Mouse (Mus musculus): ENCODE data around the gene Rasal2.
A peak's percentile ranks its signal among the peaks of the same experiment; 100 is the strongest.

The Rasal2 gene

GRCm38 (mm10) chr1:157137854-157138241, 274.5 kb downstream of the Rasal2 start:
- DNase-seq (ENCODE audit: low spot score) = no peak

GRCm38 (mm10) chr1:157137132-157137853, 275.1 kb downstream of the Rasal2 start:
- no peak for DNase-seq (ENCODE audit: low spot score)

GRCm38 (mm10) chr1:157128219-157128618, 284.2 kb downstream of the Rasal2 start:
- peak; percentile 41 for DNase-seq (ENCODE audit: low spot score)

GRCm38 (mm10) chr1:157123836-157124235, 288.6 kb downstream of the Rasal2 start:
- no peak for DNase-seq (ENCODE audit: low spot score)

GRCm38 (mm10) chr1:157119168-157119567, 293.2 kb downstream of the Rasal2 start:
- DNase-seq (ENCODE audit: low spot score) = no peak

- peak; percentile 26 for DNase-seq (ENCODE audit: low spot score)
Observed at GRCm38 (mm10) chr1:157117440-157117839, 295.0 kb downstream of the Rasal2 start.

- DNase-seq (ENCODE audit: low spot score) = no peak
Observed at GRCm38 (mm10) chr1:157114492-157114891, 297.9 kb downstream of the Rasal2 start.

GRCm38 (mm10) chr1:157110287-157110835, 302.0 kb downstream of the Rasal2 start:
- no peak for DNase-seq (ENCODE audit: low spot score)

- DNase-seq (ENCODE audit: low spot score) = no peak
Observed at GRCm38 (mm10) chr1:157108580-157108979, 303.8 kb downstream of the Rasal2 start, which contains the start of gene Tex35. Gene Tex35, minus strand, starts transcription at chr1:157108680.

- DNase-seq (ENCODE audit: low spot score) = peak; percentile 37
Observed at GRCm38 (mm10) chr1:157101122-157101865, 311.1 kb downstream of the Rasal2 start.

- no peak for DNase-seq (ENCODE audit: low spot score)
Observed at GRCm38 (mm10) chr1:157095534-157095933, 316.9 kb downstream of the Rasal2 start.

- peak; percentile 43 for DNase-seq (ENCODE audit: low spot score)
Observed at GRCm38 (mm10) chr1:157092622-157093021, 319.8 kb downstream of the Rasal2 start.

GRCm38 (mm10) chr1:157092140-157092539, 320.3 kb downstream of the Rasal2 start:
- DNase-seq (ENCODE audit: low spot score) = no peak

- no peak for DNase-seq (ENCODE audit: low spot score)
Observed at GRCm38 (mm10) chr1:157090835-157091234, 321.6 kb downstream of the Rasal2 start.

- DNase-seq (ENCODE audit: low spot score) = peak; percentile 47
Observed at GRCm38 (mm10) chr1:157086097-157086994, 326.0 kb downstream of the Rasal2 start.
